Mouse (Mus musculus): ENCODE measurements around the gene Gm17190.
"Not testable (repeated sequence)": the region's sequence is repeated elsewhere in the genome, so short reads cannot be mapped to it uniquely, and the experiment has no call there.

Gene Gm17190

GRCm38 (mm10) chr13:96081754-96082153 lies at the start of gene Gm17190:
Gene Gm17190 (plus strand): TSS chr13:96082054.
- TF ChIP-seq GATA4 (IDR thresholded peaks at IDR 0.05; ENCODE audit: insufficient replicate concordance, low read length) = not testable (repeated sequence)

GRCm38 (mm10) chr13:96039536-96039935 lies 42.3 kb upstream of the Gm17190 start:
- no peak for TF ChIP-seq GATA4 (IDR thresholded peaks at IDR 0.05; ENCODE audit: insufficient replicate concordance, low read length)

- TF ChIP-seq GATA4 (IDR thresholded peaks at IDR 0.05; ENCODE audit: insufficient replicate concordance, low read length) = no peak
Observed at GRCm38 (mm10) chr13:96040275-96041042, 41.4 kb upstream of the Gm17190 start.

DNA sequence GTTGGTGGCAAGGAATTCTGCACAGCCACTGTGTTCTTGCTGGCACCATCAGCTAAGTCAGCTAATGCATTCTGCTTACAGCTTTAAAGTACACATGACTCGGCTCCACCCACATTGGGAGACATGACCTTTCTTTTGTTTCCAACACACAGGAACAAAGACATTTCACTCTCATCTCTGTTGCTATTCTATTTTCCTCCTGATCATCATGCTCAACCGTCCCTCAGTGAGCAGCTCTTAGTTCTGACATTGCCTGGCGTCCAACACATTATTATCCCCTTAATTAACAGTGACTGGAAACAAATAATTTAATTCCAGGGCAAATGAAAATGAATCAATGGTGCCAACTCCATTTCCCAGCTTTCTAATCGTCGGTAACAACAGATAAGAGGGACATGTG lies 36.5 kb upstream of the Gm17190 start:
- no peak for TF ChIP-seq GATA4 (IDR thresholded peaks at IDR 0.05; ENCODE audit: insufficient replicate concordance, low read length)

- no peak for TF ChIP-seq GATA4 (IDR thresholded peaks at IDR 0.05; ENCODE audit: insufficient replicate concordance, low read length)
Observed at GRCm38 (mm10) chr13:96052755-96053154, 29.1 kb upstream of the Gm17190 start.

DNA sequence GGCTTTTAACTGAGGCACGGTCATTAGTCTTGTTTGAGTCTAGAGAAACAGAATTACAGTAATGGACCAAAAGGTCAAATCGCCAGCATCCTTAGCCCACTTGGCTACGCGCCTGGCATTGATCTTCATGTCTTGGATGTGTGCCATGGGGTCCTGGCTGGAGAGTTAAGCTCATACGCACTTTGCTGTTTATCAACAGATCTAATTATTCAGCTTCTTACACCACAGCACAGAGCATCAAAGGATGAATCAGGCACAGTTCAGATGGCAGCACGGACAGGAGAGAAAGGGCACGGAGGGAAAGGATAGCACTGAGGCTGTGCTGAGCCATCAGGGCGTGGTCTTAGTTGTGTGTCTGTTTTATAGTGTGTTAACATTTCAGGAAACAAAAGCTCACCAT lies 8.3 kb upstream of the Gm17190 start:
- TF ChIP-seq GATA4 (IDR thresholded peaks at IDR 0.05; ENCODE audit: insufficient replicate concordance, low read length) = no peak

DNA sequence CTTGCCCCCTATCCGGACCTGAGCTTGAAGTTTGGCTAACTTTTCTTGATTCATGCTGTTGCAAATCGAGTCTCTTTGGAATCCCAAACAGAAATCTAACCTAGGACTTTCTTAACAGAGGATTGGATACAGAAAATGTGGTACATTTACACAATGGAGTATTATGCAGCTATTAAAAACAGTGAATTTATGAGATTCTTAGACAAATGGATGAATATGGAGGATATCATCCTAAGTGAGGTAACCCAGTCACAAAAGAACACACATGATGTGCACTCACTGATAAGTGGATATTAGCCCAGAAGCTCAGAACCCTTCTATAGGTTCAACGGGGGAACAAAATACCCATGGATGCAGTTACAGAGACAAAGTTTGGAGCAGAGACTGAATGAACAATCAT lies 578 bp upstream of the Gm17190 start, which contains the start of gene Gm20075:
Gene Gm20075, minus strand, starts transcription at position 101 of the 400 bp plus-strand sequence.
- TF ChIP-seq GATA4 (IDR thresholded peaks at IDR 0.05; ENCODE audit: insufficient replicate concordance, low read length) = not testable (repeated sequence)

- no peak for TF ChIP-seq GATA4 (IDR thresholded peaks at IDR 0.05; ENCODE audit: insufficient replicate concordance, low read length)
Observed at GRCm38 (mm10) chr13:96085581-96086302, 3.9 kb downstream of the Gm17190 start.

DNA sequence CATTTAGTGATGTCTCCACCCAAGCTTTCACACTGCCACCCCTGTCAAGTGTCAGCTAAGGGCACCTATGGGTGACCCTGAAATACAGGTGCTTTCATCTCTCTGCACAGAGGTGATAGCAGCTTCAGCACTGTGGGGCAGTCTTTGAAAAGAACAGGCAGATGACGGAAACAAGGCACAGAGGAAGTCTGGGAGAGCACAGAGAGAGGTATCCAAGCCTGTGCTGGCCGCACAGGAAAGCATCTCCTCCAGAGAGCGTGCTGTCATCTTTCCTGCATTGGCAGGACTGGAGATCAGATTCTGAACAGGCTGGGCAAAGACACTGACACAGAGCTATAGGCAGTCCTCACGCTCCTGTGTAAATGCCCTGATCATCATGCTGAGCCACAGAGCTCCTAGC lies 9.1 kb downstream of the Gm17190 start:
- TF ChIP-seq GATA4 (IDR thresholded peaks at IDR 0.05; ENCODE audit: insufficient replicate concordance, low read length) = no peak

DNA sequence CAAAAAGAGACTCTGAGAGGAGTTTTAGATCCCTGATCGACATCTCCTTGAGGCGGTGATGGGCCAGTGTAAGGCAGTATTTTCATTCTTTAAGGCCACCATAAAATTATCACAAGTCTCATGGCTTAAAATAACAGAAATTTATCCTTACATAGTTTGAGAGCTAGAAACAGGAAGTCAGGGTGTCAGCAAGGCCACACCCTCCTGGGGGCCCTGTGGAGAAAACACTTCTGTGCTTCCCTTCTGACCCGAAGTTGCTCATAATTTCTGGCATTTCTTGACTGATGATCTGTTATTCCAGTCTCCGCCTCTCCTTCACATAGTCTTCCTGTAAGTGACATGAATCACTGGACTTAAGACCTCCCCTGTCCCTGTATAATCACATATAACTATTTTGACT lies 24.5 kb downstream of the Gm17190 start:
- no peak for TF ChIP-seq GATA4 (IDR thresholded peaks at IDR 0.05; ENCODE audit: insufficient replicate concordance, low read length)

DNA sequence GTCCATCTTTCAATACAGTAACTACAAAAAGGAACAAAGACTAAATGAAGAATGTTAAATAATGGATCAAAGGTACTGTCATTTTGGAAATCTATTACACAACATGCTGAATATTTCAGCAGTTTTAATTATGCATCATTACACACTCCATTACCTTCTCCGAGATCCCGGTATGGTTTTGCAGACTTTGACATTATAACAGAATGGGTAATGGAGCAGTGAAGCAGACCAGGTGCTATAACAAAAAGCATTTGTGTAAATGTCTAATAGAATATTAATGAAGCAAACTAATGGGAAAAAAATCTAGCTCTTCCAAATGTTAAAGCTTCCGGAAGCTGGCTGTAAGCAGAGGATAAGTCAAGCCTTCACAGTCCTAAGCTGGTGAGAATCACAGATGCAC lies 28.9 kb downstream of the Gm17190 start:
- no peak for TF ChIP-seq GATA4 (IDR thresholded peaks at IDR 0.05; ENCODE audit: insufficient replicate concordance, low read length)

GRCm38 (mm10) chr13:96112711-96113110 lies 30.9 kb downstream of the Gm17190 start:
- no peak for TF ChIP-seq GATA4 (IDR thresholded peaks at IDR 0.05; ENCODE audit: insufficient replicate concordance, low read length)

DNA sequence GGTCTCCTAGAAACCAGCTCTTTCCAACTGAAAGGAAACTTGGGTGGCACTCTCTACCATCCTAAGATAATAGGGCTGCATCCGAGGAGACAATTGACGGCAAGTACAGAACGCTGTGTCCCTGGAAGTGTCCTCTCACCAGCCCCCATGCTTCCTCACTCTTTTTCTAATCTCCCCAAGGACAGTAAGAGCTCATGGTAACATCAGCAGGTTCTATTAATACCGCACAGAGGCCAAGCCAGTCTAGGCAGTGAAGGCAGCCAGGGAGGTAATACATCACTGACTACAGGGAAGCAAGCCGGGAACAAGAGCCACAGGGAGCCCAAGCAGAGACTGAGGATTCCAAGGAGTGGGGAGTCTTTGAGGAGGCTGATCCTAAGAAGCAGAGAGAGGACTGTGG lies 43.2 kb downstream of the Gm17190 start:
- no peak for TF ChIP-seq GATA4 (IDR thresholded peaks at IDR 0.05; ENCODE audit: insufficient replicate concordance, low read length)

- no peak for TF ChIP-seq GATA4 (IDR thresholded peaks at IDR 0.05; ENCODE audit: insufficient replicate concordance, low read length)
Observed at GRCm38 (mm10) chr13:96126669-96127068, 44.8 kb downstream of the Gm17190 start.

GRCm38 (mm10) chr13:96129081-96129480 lies 47.2 kb downstream of the Gm17190 start:
- TF ChIP-seq GATA4 (IDR thresholded peaks at IDR 0.05; ENCODE audit: insufficient replicate concordance, low read length) = no peak

DNA sequence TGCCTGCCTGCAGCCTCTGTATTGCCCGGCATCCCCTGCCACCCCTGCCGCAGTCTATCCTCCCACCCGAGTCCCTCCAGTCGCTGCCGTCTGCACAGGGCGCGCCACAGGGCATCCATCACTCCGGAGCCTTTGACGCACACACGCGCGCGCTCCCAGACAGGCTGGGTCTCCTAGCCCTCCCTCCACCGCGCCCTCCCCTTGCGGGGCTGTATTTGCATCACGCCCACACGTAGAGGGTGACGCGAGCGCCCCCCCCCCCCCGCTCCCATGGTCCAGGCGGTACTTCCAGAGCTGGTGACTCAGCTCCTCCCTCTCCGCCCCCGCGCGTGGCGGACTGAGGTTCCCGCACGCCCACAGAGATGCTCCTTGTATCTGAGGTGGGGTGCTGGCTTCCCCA lies 49.2 kb downstream of the Gm17190 start:
- no peak for TF ChIP-seq GATA4 (IDR thresholded peaks at IDR 0.05; ENCODE audit: insufficient replicate concordance, low read length)

All from liver, adult (tissue).